Mouse (Mus musculus) heart, postnatal 0 days (tissue): ENCODE measurements around the gene Zfp940.

Source experiments
- CTCF ChIP-seq: IDR thresholded peaks from 2 replicates; pipeline ENCODE4 v1.5.1; 2016; ENCODE audit warnings: antibody characterized with exemption, control low read depth, low read depth
- EP300 ChIP-seq: IDR thresholded peaks from 2 replicates; pipeline ENCODE4 v1.6.1; 2016; ENCODE audit warnings: antibody characterized with exemption, low read depth

GRCm38 (mm10) chr7:29836816-29837215, 16.7 kb downstream of the Zfp940 start:
- TF ChIP-seq CTCF, result no peak
- TF ChIP-seq EP300, result no peak
